Mouse (Mus musculus): ENCODE data around the gene Ppp2r5d. TPM values are rescaled to one million over a fixed set of nuclear protein-coding genes. Genes with fewer than 3 reads are reported as not detected.
A peak's percentile ranks its signal among the peaks of the same experiment; 100 is the strongest.

The Ppp2r5d gene
- 85.8 and 100 TPM in 2 replicates for polyA plus RNA-seq (2015; fragmentation: Nextera tagmentation; extraction: Ambion mirVana)

DNA sequence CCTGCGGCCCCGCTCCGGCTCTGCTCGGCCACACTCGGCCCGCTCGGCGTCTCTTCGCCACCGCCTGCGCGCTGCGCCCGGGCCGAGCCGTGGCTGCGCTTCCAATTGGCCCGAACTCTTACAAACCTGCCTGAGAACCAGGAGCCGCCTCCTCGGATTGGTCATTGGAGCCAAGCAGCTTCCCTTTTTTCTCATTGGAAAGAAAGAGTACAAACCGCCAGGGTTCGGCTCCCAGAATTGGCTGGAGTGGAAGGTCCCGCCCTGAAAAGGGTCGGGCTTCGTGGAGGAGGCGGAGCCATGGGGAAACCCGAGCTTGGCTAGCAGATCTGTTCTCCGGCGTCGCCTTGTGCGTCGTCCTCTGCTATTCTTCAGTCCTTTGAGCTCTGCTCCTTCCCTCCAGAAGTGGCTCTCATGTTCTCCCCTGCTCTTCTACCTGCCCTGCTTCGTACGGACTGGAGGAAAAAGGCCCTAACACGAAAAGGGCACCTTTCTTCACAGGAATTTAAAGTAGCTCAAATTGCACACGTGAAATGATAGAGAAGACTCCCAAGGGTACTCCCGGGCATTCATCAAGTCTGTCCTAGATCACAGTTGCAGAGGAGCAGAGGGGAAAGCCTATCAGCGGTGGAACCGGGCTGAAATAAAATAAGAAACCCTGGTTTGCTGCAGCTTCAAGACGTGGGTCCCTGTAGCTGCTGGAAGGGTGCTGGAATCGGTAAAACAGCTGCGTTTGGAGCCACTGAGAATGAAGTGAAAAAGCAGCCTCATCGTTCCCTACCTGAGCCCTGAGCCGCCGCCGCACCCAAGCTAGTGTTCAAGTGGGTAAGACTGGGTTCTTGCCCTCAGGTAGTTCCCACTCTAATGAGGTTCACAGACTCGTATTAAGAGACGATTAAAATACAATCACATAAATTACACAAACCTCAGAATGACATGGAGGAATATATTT is at the start of gene Ppp2r5d:
Gene Ppp2r5d (minus strand): TSS at position 225 of the 949 bp plus-strand sequence.
- peaks cover 11% of the 10 kb centered on the region for H3K36me3 ChIP-seq
- H3K9me3 ChIP-seq: no peaks in the 10 kb centered on the region
- peak within 1 kb of the TSS; percentile 85 for H3K4me2 ChIP-seq
- peak within 1 kb of the TSS; percentile 94 for H3K4me3 ChIP-seq
- peak within 1 kb of the TSS; percentile 97 for H3K9ac ChIP-seq
- no peaks in the 10 kb centered on the region for H3K27me3 ChIP-seq
- peaks cover 32% of the 10 kb centered on the region for H3K4me1 ChIP-seq
- peak; percentile 90 for ATAC-seq (ENCODE audit: insufficient number of reproducible peaks, insufficient read depth, low FRiP score, low TSS enrichment, low read depth)
- H3K27ac ChIP-seq: peak within 1 kb of the TSS; percentile 92
- under 1% methylated on average over 48 of the region's 48 CpGs for WGBS

- H3K4me3 ChIP-seq: peak within 1 kb of the TSS; percentile 75
- H3K27me3 ChIP-seq: no peaks in the 10 kb centered on the region
- peaks cover 4% of the 10 kb centered on the region; the same call in 1 of the 2 replicates for H3K36me3 ChIP-seq
- H3K9me3 ChIP-seq: no peaks in the 10 kb centered on the region
- peaks cover 19% of the 10 kb centered on the region for H3K4me1 ChIP-seq
- H3K9ac ChIP-seq: peak within 1 kb of the TSS; percentile 77
- peak; percentile 97 for ATAC-seq (ENCODE audit: insufficient number of reproducible peaks, insufficient read depth, low FRiP score, low TSS enrichment, low read depth)
- peak within 1 kb of the TSS; percentile 88 for H3K27ac ChIP-seq
- H3K4me2 ChIP-seq: peak within 1 kb of the TSS; percentile 72
- under 1% methylated on average over 56 of the region's 58 CpGs for WGBS
These were observed 47.1 kb upstream of the Ppp2r5d start, which contains the start of gene Cnpy3 for GRCm38 (mm10) chr17:46751794-46752556. Gene Cnpy3, minus strand, starts transcription at chr17:46752214.

DNA sequence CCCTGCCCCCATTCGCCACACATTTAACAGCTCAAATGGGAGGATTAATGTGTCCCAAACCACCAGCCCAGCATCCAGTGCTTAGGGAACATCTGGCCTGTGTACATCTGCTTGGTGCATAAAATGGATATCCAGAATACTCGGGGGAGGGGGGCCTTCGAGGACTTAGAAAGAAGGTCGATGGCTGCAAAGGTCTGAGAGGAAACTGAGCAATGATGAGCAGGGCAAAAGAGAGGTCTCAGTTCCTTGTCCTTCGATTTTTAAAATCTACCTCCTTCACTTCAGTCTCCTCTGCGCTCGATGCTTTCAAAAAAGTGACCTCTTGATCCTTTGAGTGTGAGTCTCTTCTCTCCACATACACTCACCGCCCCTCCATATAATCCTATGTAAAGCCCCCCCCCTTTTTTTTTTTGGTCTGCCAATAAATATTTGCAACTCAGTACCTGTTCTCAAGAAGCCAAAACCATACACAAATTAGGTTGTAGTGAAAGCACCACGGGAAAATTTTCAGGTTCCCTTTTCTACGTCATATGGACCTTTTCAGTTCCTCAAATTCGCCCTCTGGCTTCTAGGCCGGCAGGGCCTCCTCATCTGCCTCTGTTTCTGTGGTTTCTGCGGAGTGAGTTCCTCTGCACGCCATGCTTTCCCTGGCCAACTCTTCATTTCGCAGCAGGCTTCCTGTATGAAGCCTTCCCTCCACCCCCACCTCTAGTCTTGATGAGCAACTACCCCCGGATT is 46.3 kb upstream of the Ppp2r5d start:
- peak overlapping the region; percentile 77 for H3K9ac ChIP-seq
- H3K4me2 ChIP-seq: peak overlapping the region; percentile 72
- peak; percentile 10; the same call in 1 of the 2 replicates for ATAC-seq (ENCODE audit: insufficient number of reproducible peaks, insufficient read depth, low FRiP score, low TSS enrichment, low read depth)
- peaks cover 13% of the 10 kb centered on the region for H3K4me1 ChIP-seq
- H3K27ac ChIP-seq: peak overlapping the region; percentile 88
- H3K27me3 ChIP-seq: no peaks in the 10 kb centered on the region
- no peaks in the 10 kb centered on the region for H3K9me3 ChIP-seq
- 25% methylated on average over 16 of the region's 16 CpGs for WGBS
- H3K4me3 ChIP-seq: peak overlapping the region; percentile 75
- H3K36me3 ChIP-seq: peaks cover 12% of the 10 kb centered on the region

DNA sequence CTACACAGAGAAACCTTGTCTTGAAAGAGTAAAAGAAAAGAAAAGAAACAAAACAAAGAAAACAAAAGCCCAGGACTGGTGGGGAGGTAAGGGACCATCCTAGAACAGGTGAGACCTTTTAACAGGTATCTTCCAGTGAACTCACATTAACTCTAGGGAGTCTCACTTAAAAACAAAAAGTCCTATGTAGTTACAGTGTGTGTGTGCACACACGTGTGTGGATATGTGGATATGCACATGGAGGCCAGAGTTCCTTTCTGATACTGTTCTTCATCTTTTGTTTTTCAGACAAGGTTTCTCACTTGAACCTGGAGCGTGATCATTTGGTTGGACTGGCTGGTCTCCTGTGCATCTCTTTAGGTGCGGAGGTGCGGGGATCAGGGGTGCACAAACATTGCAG is 45.7 kb upstream of the Ppp2r5d start:
- H3K9me3 ChIP-seq: no peaks in the 10 kb centered on the region
- H3K9ac ChIP-seq: peak overlapping the region; percentile 77
- no peak for ATAC-seq (ENCODE audit: insufficient number of reproducible peaks, insufficient read depth, low FRiP score, low TSS enrichment, low read depth)
- peak overlapping the region; percentile 75 for H3K4me3 ChIP-seq
- 91% methylated on average over 4 of the region's 4 CpGs for WGBS
- H3K4me2 ChIP-seq: peak overlapping the region; percentile 72
- peaks cover 18% of the 10 kb centered on the region for H3K36me3 ChIP-seq
- H3K4me1 ChIP-seq: peaks cover 12% of the 10 kb centered on the region
- no peaks in the 10 kb centered on the region for H3K27me3 ChIP-seq
- H3K27ac ChIP-seq: peak overlapping the region; percentile 88; the same call in 1 of the 2 replicates

- peaks cover 27% of the 10 kb centered on the region for H3K36me3 ChIP-seq
- H3K9me3 ChIP-seq: no peaks in the 10 kb centered on the region
- WGBS: 84% methylated on average over 5 of the region's 5 CpGs
- no peak overlapping the region for H3K4me2 ChIP-seq
- no peak overlapping the region for H3K4me3 ChIP-seq
- H3K4me1 ChIP-seq: peaks cover 12% of the 10 kb centered on the region
- no peaks in the 10 kb centered on the region for H3K27me3 ChIP-seq
- ATAC-seq (ENCODE audit: insufficient number of reproducible peaks, insufficient read depth, low FRiP score, low TSS enrichment, low read depth): no peak
- no peak overlapping the region for H3K9ac ChIP-seq
- no peak overlapping the region for H3K27ac ChIP-seq
These were observed 44.4 kb upstream of the Ppp2r5d start for GRCm38 (mm10) chr17:46749282-46749681.

GRCm38 (mm10) chr17:46747806-46748205 is 42.9 kb upstream of the Ppp2r5d start:
- no peak for ATAC-seq (ENCODE audit: insufficient number of reproducible peaks, insufficient read depth, low FRiP score, low TSS enrichment, low read depth)
- 89% methylated on average over 2 of the region's 2 CpGs for WGBS
- peaks cover 41% of the 10 kb centered on the region for H3K36me3 ChIP-seq

DNA sequence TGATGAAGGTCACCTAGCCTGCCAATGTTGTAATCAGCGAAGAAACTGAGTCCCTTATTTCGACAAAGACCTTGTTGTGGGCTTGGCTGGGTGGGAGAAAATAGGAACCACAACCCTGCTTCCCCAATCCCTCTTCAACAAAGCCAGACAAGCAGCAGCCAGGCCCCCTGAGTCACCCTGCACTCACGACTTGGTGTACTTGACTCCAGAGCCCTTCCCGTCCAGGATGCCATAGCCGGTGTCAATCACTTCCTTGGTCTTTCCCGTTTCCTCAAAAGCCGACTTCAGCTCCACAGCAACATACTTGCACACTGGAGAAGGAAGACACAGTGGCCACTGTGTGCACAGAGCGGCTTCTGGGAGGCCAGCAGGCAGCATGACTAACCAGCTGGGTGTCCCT is 42.3 kb upstream of the Ppp2r5d start:
- Histone ChIP-seq H3K27ac (no peak overlapping the region), H3K4me3 (no peak overlapping the region), H3K9me3 (no peaks in the 10 kb centered on the region), H3K4me1 (peaks cover 12% of the 10 kb centered on the region), H3K9ac (no peak overlapping the region), H3K36me3 (peaks cover 47% of the 10 kb centered on the region), H3K4me2 (no peak overlapping the region), H3K27me3 (no peaks in the 10 kb centered on the region)
- WGBS: 85% methylated on average over 8 of the region's 8 CpGs
- ATAC-seq (ENCODE audit: insufficient number of reproducible peaks, insufficient read depth, low FRiP score, low TSS enrichment, low read depth): no peak

More at GRCm38 (mm10) chr17:46747806-46748205, 42.9 kb upstream of the Ppp2r5d start:
- Histone ChIP-seq H3K9me3 (no peaks in the 10 kb centered on the region), H3K9ac (no peak overlapping the region), H3K27me3 (no peaks in the 10 kb centered on the region), H3K4me3 (no peak overlapping the region), H3K27ac (no peak overlapping the region), H3K4me1 (peaks cover 12% of the 10 kb centered on the region), H3K4me2 (no peak overlapping the region)

DNA sequence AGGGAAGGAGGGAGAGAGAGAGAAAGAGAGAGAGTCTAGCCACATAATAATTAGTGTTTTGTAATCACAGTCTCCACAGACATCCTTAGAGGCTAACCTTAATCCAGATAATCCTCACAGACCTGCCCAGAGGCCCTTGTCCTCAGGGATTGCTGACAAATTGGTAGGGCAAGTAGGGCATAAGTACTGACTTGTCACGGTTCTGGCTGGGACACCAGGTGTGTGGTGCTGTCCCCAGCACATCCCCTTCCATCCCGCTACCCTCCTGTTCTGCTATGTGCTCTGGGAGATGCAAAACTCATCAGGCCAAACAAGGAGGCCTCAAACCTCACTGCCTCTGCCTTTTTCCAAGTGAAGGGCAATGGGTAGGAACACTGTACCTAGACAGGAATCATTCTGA is 40.6 kb upstream of the Ppp2r5d start:
- 76% methylated on average over 2 of the region's 2 CpGs for WGBS
- Histone ChIP-seq H3K9ac (no peak overlapping the region), H3K4me1 (peaks cover 3% of the 10 kb centered on the region), H3K36me3 (peaks cover 52% of the 10 kb centered on the region), H3K27ac (no peak overlapping the region), H3K4me2 (no peak overlapping the region), H3K9me3 (no peaks in the 10 kb centered on the region), H3K4me3 (no peak overlapping the region), H3K27me3 (no peaks in the 10 kb centered on the region)
- ATAC-seq (ENCODE audit: insufficient number of reproducible peaks, insufficient read depth, low FRiP score, low TSS enrichment, low read depth): no peak

DNA sequence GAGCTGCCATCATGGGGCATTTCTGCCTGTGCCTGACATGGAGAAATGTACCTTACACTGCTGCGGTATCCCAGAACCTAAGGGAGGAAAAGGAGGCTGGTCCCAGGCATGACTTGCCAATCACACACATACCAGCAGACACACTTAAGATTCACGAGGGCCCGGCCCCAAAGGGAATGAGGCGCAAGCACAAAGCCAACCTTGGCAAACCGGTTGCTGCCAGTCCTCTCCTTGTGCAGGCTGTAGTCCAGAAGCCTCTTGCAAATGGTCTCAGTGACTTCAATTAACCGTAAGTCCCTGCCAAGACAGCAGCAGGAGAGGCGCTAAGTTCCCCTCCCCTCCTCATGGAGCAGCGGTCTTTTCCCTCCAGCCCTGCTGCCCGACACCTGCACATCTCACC is 38.1 kb upstream of the Ppp2r5d start:
- Histone ChIP-seq H3K9ac (no peak overlapping the region), H3K4me3 (no peak overlapping the region), H3K4me1 (no peaks in the 10 kb centered on the region), H3K27me3 (no peaks in the 10 kb centered on the region), H3K36me3 (peaks cover 60% of the 10 kb centered on the region), H3K9me3 (no peaks in the 10 kb centered on the region), H3K27ac (no peak overlapping the region), H3K4me2 (no peak overlapping the region)
- ATAC-seq (ENCODE audit: insufficient number of reproducible peaks, insufficient read depth, low FRiP score, low TSS enrichment, low read depth): no peak
- WGBS: 89% methylated on average over 9 of the region's 9 CpGs

GRCm38 (mm10) chr17:46741305-46741704 is 36.4 kb upstream of the Ppp2r5d start:
- no peak for ATAC-seq (ENCODE audit: insufficient number of reproducible peaks, insufficient read depth, low FRiP score, low TSS enrichment, low read depth)
- Histone ChIP-seq H3K4me1 (no peaks in the 10 kb centered on the region), H3K4me3 (no peak overlapping the region), H3K9ac (no peak overlapping the region), H3K4me2 (no peak overlapping the region), H3K36me3 (peaks cover 60% of the 10 kb centered on the region), H3K9me3 (no peaks in the 10 kb centered on the region), H3K27me3 (no peaks in the 10 kb centered on the region), H3K27ac (no peak overlapping the region)
- WGBS: 95% methylated on average over 6 of the region's 6 CpGs

- Histone ChIP-seq H3K27ac (no peak overlapping the region), H3K9me3 (no peaks in the 10 kb centered on the region), H3K4me1 (no peaks in the 10 kb centered on the region), H3K4me3 (no peak overlapping the region), H3K4me2 (no peak overlapping the region), H3K27me3 (no peaks in the 10 kb centered on the region), H3K36me3 (peaks cover 43% of the 10 kb centered on the region), H3K9ac (no peak overlapping the region)
- ATAC-seq (ENCODE audit: insufficient number of reproducible peaks, insufficient read depth, low FRiP score, low TSS enrichment, low read depth): no peak
- 69% methylated on average over 10 of the region's 10 CpGs for WGBS
These were observed 31.2 kb upstream of the Ppp2r5d start for GRCm38 (mm10) chr17:46736160-46736559.
